Mouse (Mus musculus) inflammation-experienced regulatory T-cells, adult 6 months (primary cell): ENCODE results near the gene Ptbp3. TPM values are rescaled to one million over a fixed set of nuclear protein-coding genes. Genes with fewer than 3 reads are reported as not detected.

Source experiments
- ATAC-seq: one replicate; pipeline ENCODE4 v1.8.0; 2017
- polyA plus RNA-seq, 3 experiments: library from polyadenylated mRNA; unstranded; fragments of 100-300 nt; shearing (Covaris generic); gene quantifications; one replicate each; pipeline ENCODE4 v1.2.1; 2017

Gene Ptbp3
- polyA plus RNA-seq, 3 experiments from 2014 or later, result 96.1 to 119 (median 110) TPM

GRCm38 (mm10) chr4:59555177-59555576, 6.0 kb upstream of the Ptbp3 start:
- ATAC-seq, result no peak

- ATAC-seq, result no peak
Measured at GRCm38 (mm10) chr4:59553576-59553975, 4.4 kb upstream of the Ptbp3 start.

- ATAC-seq, result no peak
Measured at GRCm38 (mm10) chr4:59552835-59553234, 3.7 kb upstream of the Ptbp3 start.

GRCm38 (mm10) chr4:59551901-59552300, 2.7 kb upstream of the Ptbp3 start:
- no peak for ATAC-seq

GRCm38 (mm10) chr4:59549977-59550560, 905 bp upstream of the Ptbp3 start:
- no peak for ATAC-seq

GRCm38 (mm10) chr4:59548560-59549174, 497 bp downstream of the Ptbp3 start:
- peak; percentile 67 for ATAC-seq

- no peak for ATAC-seq
Measured at GRCm38 (mm10) chr4:59548011-59548559, 1.1 kb downstream of the Ptbp3 start.

GRCm38 (mm10) chr4:59547136-59547889, 1.9 kb downstream of the Ptbp3 start:
- peak; percentile 7 for ATAC-seq

- peak; percentile 15 for ATAC-seq
Measured at GRCm38 (mm10) chr4:59546285-59547071, 2.7 kb downstream of the Ptbp3 start.

- ATAC-seq, result no peak
Measured at GRCm38 (mm10) chr4:59544654-59545053, 4.5 kb downstream of the Ptbp3 start.

GRCm38 (mm10) chr4:59543006-59543405, 6.2 kb downstream of the Ptbp3 start:
- no peak for ATAC-seq

- ATAC-seq, result no peak
Measured at GRCm38 (mm10) chr4:59536281-59536680, 12.9 kb downstream of the Ptbp3 start.

GRCm38 (mm10) chr4:59535624-59536023, 13.5 kb downstream of the Ptbp3 start:
- no peak for ATAC-seq

GRCm38 (mm10) chr4:59533268-59533667, 15.9 kb downstream of the Ptbp3 start:
- ATAC-seq, result no peak

- peak; percentile 74 for ATAC-seq
Measured at GRCm38 (mm10) chr4:59531172-59531571, 18.0 kb downstream of the Ptbp3 start.

- no peak for ATAC-seq
Measured at GRCm38 (mm10) chr4:59527470-59527869, 21.7 kb downstream of the Ptbp3 start.

GRCm38 (mm10) chr4:59526728-59527127, 22.4 kb downstream of the Ptbp3 start:
- ATAC-seq, result no peak

GRCm38 (mm10) chr4:59524875-59525274, 24.3 kb downstream of the Ptbp3 start:
- ATAC-seq, result no peak

- no peak for ATAC-seq
Measured at GRCm38 (mm10) chr4:59510321-59510720, 38.8 kb downstream of the Ptbp3 start.

- no peak for ATAC-seq
Measured at GRCm38 (mm10) chr4:59509558-59509957, 39.6 kb downstream of the Ptbp3 start.

GRCm38 (mm10) chr4:59507766-59508165, 41.4 kb downstream of the Ptbp3 start:
- ATAC-seq, result no peak

- ATAC-seq, result no peak
Measured at GRCm38 (mm10) chr4:59506704-59507103, 42.5 kb downstream of the Ptbp3 start.

GRCm38 (mm10) chr4:59505481-59505880, 43.7 kb downstream of the Ptbp3 start:
- peak; percentile 44 for ATAC-seq
